Mouse (Mus musculus) embryonic fibroblast, embryonic 13.5 days (primary cell): ENCODE results near the gene Fbxw8. TPM values are rescaled to one million over a fixed set of nuclear protein-coding genes. Genes with fewer than 3 reads are reported as not detected.

Source experiments
- H3K27ac ChIP-seq: 2 replicates; pipeline ENCODE4 v1.5.1; 2012; ENCODE audit warnings: low read length, control low read depth, inconsistent platforms; ENCODE audit not compliant: insufficient read depth
- H3K4me1 ChIP-seq: 2 replicates; pipeline ENCODE4 v1.6.1; 2011; ENCODE audit warnings: low read length; ENCODE audit not compliant: control insufficient read depth, insufficient read depth
- H3K4me3 ChIP-seq: 2 replicates; pipeline ENCODE4 v1.5.1; 2011; ENCODE audit warnings: mild to moderate bottlenecking, control low read depth, low read length; ENCODE audit not compliant: insufficient read depth
- CTCF ChIP-seq: IDR thresholded peaks from 2 replicates; pipeline ENCODE4 v1.5.1; 2011; ENCODE audit warnings: mild to moderate bottlenecking, control low read depth, low read length, moderate library complexity, borderline replicate concordance; ENCODE audit not compliant: insufficient read depth
- POLR2A ChIP-seq: IDR thresholded peaks from 2 replicates; pipeline ENCODE4 v1.6.1; 2011; ENCODE audit warnings: low read depth, mild to moderate bottlenecking, control low read depth, low read length, moderate library complexity
- polyA plus RNA-seq: library from polyadenylated mRNA; stranded (reverse); fragments of >200 nt; gene quantifications from 2 replicates; pipeline ENCODE4 v1.2.4, GENCODE M21; 2011; ENCODE audit warnings: low read depth; ENCODE audit not compliant: missing spikeins, insufficient read length

The Fbxw8 gene
- polyA plus RNA-seq, 1 experiment: 48.1 TPM

- no peak overlapping the region for H3K4me3 ChIP-seq
- no peak overlapping the region for H3K27ac ChIP-seq
- H3K4me1 ChIP-seq: peaks cover 4% of the 10 kb centered on the region
- TF ChIP-seq CTCF (no peak), POLR2A (no peak)
Observed at GRCm38 (mm10) chr5:118058858-118059257, 96.4 kb downstream of the Fbxw8 start.

- H3K4me1 ChIP-seq: no peaks in the 10 kb centered on the region
- H3K27ac ChIP-seq: no peak overlapping the region
- no peak overlapping the region for H3K4me3 ChIP-seq
- TF ChIP-seq POLR2A: no peak
- no peak for TF ChIP-seq CTCF
Observed at GRCm38 (mm10) chr5:118057508-118058111, 97.7 kb downstream of the Fbxw8 start.

- no peaks in the 10 kb centered on the region for H3K4me1 ChIP-seq
- no peak overlapping the region for H3K27ac ChIP-seq
- TF ChIP-seq CTCF (no peak), POLR2A (no peak)
- H3K4me3 ChIP-seq: no peak overlapping the region
Observed at GRCm38 (mm10) chr5:118053205-118053604, 102.1 kb downstream of the Fbxw8 start.

GRCm38 (mm10) chr5:118051981-118052662, 103.1 kb downstream of the Fbxw8 start:
- no peak overlapping the region for H3K27ac ChIP-seq
- TF ChIP-seq POLR2A: no peak
- no peak for TF ChIP-seq CTCF

GRCm38 (mm10) chr5:118050743-118051142, 104.5 kb downstream of the Fbxw8 start:
- H3K4me1 ChIP-seq: no peaks in the 10 kb centered on the region
- TF ChIP-seq POLR2A (no peak), CTCF (no peak)
- H3K27ac ChIP-seq: no peak overlapping the region
- H3K4me3 ChIP-seq: no peak overlapping the region

More at GRCm38 (mm10) chr5:118051981-118052662, 103.1 kb downstream of the Fbxw8 start:
- Histone ChIP-seq H3K4me1 (no peaks in the 10 kb centered on the region), H3K4me3 (no peak overlapping the region)

DNA sequence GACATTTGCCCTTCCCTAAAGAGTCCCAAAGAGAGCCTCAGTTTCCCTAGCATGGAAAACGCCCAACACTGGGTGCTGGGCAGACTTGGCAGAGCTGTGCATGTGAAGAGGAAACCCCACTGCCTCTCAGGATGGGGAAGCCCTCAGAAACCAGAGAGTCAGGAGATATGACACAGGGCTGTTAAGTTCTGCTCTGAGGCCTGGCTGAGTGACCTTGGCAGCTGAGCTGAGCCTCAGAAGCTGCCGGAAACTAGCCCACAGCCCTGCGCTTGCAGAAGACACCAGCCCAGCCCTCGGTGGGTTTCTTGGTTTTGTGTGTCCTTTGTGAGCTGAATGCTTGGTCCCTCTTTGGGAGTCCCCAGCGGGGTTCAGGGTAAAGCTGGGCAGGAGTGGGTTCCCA, 106.3 kb downstream of the Fbxw8 start:
- TF ChIP-seq POLR2A (no peak), CTCF (no peak)
- H3K27ac ChIP-seq: no peak overlapping the region
- no peaks in the 10 kb centered on the region for H3K4me1 ChIP-seq
- no peak overlapping the region for H3K4me3 ChIP-seq

GRCm38 (mm10) chr5:118048412-118048811, 106.9 kb downstream of the Fbxw8 start:
- Histone ChIP-seq H3K4me3 (no peak overlapping the region), H3K27ac (no peak overlapping the region), H3K4me1 (no peaks in the 10 kb centered on the region)
- no peak for TF ChIP-seq POLR2A
- no peak for TF ChIP-seq CTCF

GRCm38 (mm10) chr5:118047091-118047757, 108.0 kb downstream of the Fbxw8 start:
- TF ChIP-seq POLR2A (no peak), CTCF (no peak)
- no peak overlapping the region for H3K27ac ChIP-seq
- H3K4me1 ChIP-seq: no peaks in the 10 kb centered on the region
- no peak overlapping the region for H3K4me3 ChIP-seq

DNA sequence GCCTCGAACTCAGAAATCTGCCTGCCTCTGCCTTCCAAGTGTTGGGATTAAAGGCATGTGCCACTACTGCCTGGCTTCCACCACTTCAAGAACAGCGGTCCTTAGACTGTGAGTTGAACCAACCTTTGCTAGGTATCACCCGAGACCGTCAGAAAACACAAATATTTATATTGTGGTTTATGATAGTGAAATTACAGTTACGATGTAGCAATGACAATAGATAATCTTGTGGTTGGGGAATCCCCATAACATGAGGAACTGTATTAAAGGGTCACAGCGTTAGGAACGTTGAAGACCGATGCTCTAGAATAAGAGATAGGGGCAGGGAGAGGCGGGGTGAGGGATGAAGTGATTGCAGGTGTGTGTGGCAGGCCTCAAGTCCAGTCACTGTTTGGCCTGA, 109.9 kb downstream of the Fbxw8 start:
- no peak for TF ChIP-seq POLR2A
- no peak for TF ChIP-seq CTCF
- no peak overlapping the region for H3K4me3 ChIP-seq
- H3K27ac ChIP-seq: no peak overlapping the region
- H3K4me1 ChIP-seq: no peaks in the 10 kb centered on the region

- Histone ChIP-seq H3K4me3 (no peak overlapping the region), H3K4me1 (no peaks in the 10 kb centered on the region), H3K27ac (no peak overlapping the region)
- TF ChIP-seq POLR2A (no peak), CTCF (no peak)
Observed at GRCm38 (mm10) chr5:118044907-118045306, 110.4 kb downstream of the Fbxw8 start.
